8 mouse cellular contexts compared by ENCODE assay signal in genomic region chr10:80856267-80856666, GRCm38 (mm10). TPM values are rescaled to one million over a fixed set of nuclear protein-coding genes. Genes with fewer than 3 reads are reported as not detected.
DNase-seq lines count a peak whose midpoint lies in the region; ATAC-seq lines count a peak whose summit lies in the region.

No protein-coding gene starts in this region.

- H3K27ac ChIP-seq in lung, embryonic 15.5 days = no peak overlapping the region
- H3K27ac ChIP-seq in brown adipose tissue, adult 24 weeks (replicated peaks; ENCODE audit: low read depth, low read length) = no peak overlapping the region
- H3K27ac ChIP-seq in heart, embryonic 12.5 days (ENCODE audit: poor library complexity, severe bottlenecking) = peak overlapping the region; percentile 37; the same call in 1 of the 2 replicates
- H3K27ac ChIP-seq in liver, embryonic 12.5 days = peak overlapping the region; percentile 99
- H3K27ac ChIP-seq in stomach, embryonic 14.5 days (ENCODE audit: low read length) = no peak overlapping the region

- no peak for ATAC-seq in lung, embryonic 15.5 days (ENCODE audit: borderline replicate concordance, extremely low read depth, low FRiP score, low TSS enrichment)
- ATAC-seq in heart, embryonic 12.5 days (ENCODE audit: insufficient number of reproducible peaks, low FRiP score) = no peak
- ATAC-seq in liver, embryonic 12.5 days = no peak
- ATAC-seq in stomach, embryonic 14.5 days (ENCODE audit: insufficient number of reproducible peaks, insufficient read depth, low FRiP score, low read depth) = no peak

- H3K36me3 ChIP-seq in lung, embryonic 15.5 days = peaks cover 18% of the 10 kb centered on the region
- peaks cover 20% of the 10 kb centered on the region for H3K36me3 ChIP-seq in heart, embryonic 12.5 days
- peaks cover 43% of the 10 kb centered on the region for H3K36me3 ChIP-seq in liver, embryonic 12.5 days
- peaks cover 20% of the 10 kb centered on the region for H3K36me3 ChIP-seq in stomach, embryonic 14.5 days (ENCODE audit: control insufficient read depth, insufficient read depth, low read length)

- H3K4me2 ChIP-seq in lung, embryonic 15.5 days = peak overlapping the region; percentile 99
- H3K4me2 ChIP-seq in heart, embryonic 12.5 days = peak overlapping the region; percentile 100
- H3K4me2 ChIP-seq in liver, embryonic 12.5 days = peak overlapping the region; percentile 93
- peak overlapping the region; percentile 97; the same call in 1 of the 2 replicates for H3K4me2 ChIP-seq in stomach, embryonic 14.5 days (replicated peaks; ENCODE audit: low read depth, low read length)

- DNase-seq in lung, postnatal 25 days (ENCODE audit: low spot score) = no peak
- DNase-seq in cerebellum, postnatal 36 days = no peak
- no peak for DNase-seq in c-Kit-positive CD71-positive TER-119-positive erythroid progenitor cells, embryonic 14.5 days (ENCODE audit: low spot score)

- H3K9me3 ChIP-seq in lung, embryonic 15.5 days = no peaks in the 10 kb centered on the region
- H3K9me3 ChIP-seq in heart, embryonic 12.5 days (replicated peaks) = no peaks in the 10 kb centered on the region
- H3K9me3 ChIP-seq in liver, embryonic 12.5 days (replicated peaks) = no peaks in the 10 kb centered on the region
- H3K9me3 ChIP-seq in stomach, embryonic 14.5 days (ENCODE audit: control insufficient read depth, low read depth, low read length) = no peaks in the 10 kb centered on the region

- no peaks in the 10 kb centered on the region for H3K27me3 ChIP-seq in lung, embryonic 15.5 days
- H3K27me3 ChIP-seq in heart, embryonic 12.5 days (replicated peaks) = no peaks in the 10 kb centered on the region
- no peaks in the 10 kb centered on the region for H3K27me3 ChIP-seq in liver, embryonic 12.5 days (replicated peaks)
- H3K27me3 ChIP-seq in stomach, embryonic 14.5 days (ENCODE audit: control insufficient read depth, insufficient read depth, low read length) = no peaks in the 10 kb centered on the region

- peak overlapping the region; percentile 78 for H3K4me3 ChIP-seq in lung, embryonic 15.5 days
- H3K4me3 ChIP-seq in brown adipose tissue, adult 24 weeks (ENCODE audit: insufficient read depth, low read depth, low read length) = 0 out of 2 replicates have a peak overlapping the region, but pooled peaks have one; percentile 2
- H3K4me3 ChIP-seq in heart, embryonic 12.5 days = peak overlapping the region; percentile 98
- H3K4me3 ChIP-seq in liver, embryonic 12.5 days = peak overlapping the region; percentile 91
- peak overlapping the region; percentile 75; the same call in 1 of the 2 replicates for H3K4me3 ChIP-seq in stomach, embryonic 14.5 days (ENCODE audit: low read depth, low read length)

- peaks cover 43% of the 10 kb centered on the region for H3K4me1 ChIP-seq in lung, embryonic 15.5 days
- peaks cover 6% of the 10 kb centered on the region for H3K4me1 ChIP-seq in brown adipose tissue, adult 24 weeks (ENCODE audit: control insufficient read depth, insufficient read depth, insufficient read length, low read length)
- peaks cover 28% of the 10 kb centered on the region for H3K4me1 ChIP-seq in heart, embryonic 12.5 days (replicated peaks)
- peaks cover 82% of the 10 kb centered on the region for H3K4me1 ChIP-seq in liver, embryonic 12.5 days
- peaks cover 21% of the 10 kb centered on the region for H3K4me1 ChIP-seq in stomach, embryonic 14.5 days (ENCODE audit: control insufficient read depth, insufficient read depth, low read length)

- 39% methylated on average over 3 of the region's 3 CpGs for WGBS in lung, embryonic 15.5 days
- 62% methylated on average over 3 of the region's 3 CpGs for WGBS in heart, embryonic 12.5 days
- 33% methylated on average over 3 of the region's 3 CpGs for WGBS in liver, embryonic 12.5 days (ENCODE audit: insufficient replicate concordance)
- WGBS in stomach, embryonic 14.5 days = 57% methylated on average over 3 of the region's 3 CpGs

- H3K9ac ChIP-seq in lung, embryonic 15.5 days = peak overlapping the region; percentile 79
- H3K9ac ChIP-seq in heart, embryonic 12.5 days = peak overlapping the region; percentile 21; the same call in 1 of the 2 replicates
- peak overlapping the region; percentile 97 for H3K9ac ChIP-seq in liver, embryonic 12.5 days
- H3K9ac ChIP-seq in stomach, embryonic 14.5 days (replicated peaks; ENCODE audit: low read depth, low read length) = 0 out of 2 replicates have a peak overlapping the region, but pooled peaks have one; percentile 70

RNA-seq across cellular contexts. Expression of gene Sppl2b, which starts 1.2 kb away (rescaled TPM):
- 39.1 and 40.8 TPM in 2 replicates for polyA plus RNA-seq in lung, embryonic 15.5 days (2015; fragmentation: Nextera tagmentation; extraction: Ambion mirVana)
- polyA plus RNA-seq in brown adipose tissue, adult 24 weeks (2012; ENCODE audit: insufficient read depth, insufficient read length, missing spikeins) = 8.7 and 14.0 TPM in 2 replicates
- polyA plus RNA-seq in heart, embryonic 12.5 days (2016; fragmentation: Nextera tagmentation; extraction: Ambion mirVana) = 34.8 and 35.2 TPM in 2 replicates
- polyA plus RNA-seq in liver, embryonic 12.5 days (2016; fragmentation: Nextera tagmentation; extraction: Ambion mirVana) = 66.1 and 70.5 TPM in 2 replicates
- 31.9 and 33.0 TPM in 2 replicates for polyA plus RNA-seq in stomach, embryonic 14.5 days (2014; fragmentation: Nextera tagmentation; extraction: Ambion mirVana)

RNA-seq across cellular contexts. Expression of gene Lsm7, which starts 1.3 kb away (rescaled TPM):
- 254 and 281 TPM in 2 replicates for polyA plus RNA-seq in lung, embryonic 15.5 days (2015; fragmentation: Nextera tagmentation; extraction: Ambion mirVana)
- polyA plus RNA-seq in brown adipose tissue, adult 24 weeks (2012; ENCODE audit: insufficient read depth, insufficient read length, missing spikeins) = 55.6 and 61.3 TPM in 2 replicates
- polyA plus RNA-seq in heart, embryonic 12.5 days (2016; fragmentation: Nextera tagmentation; extraction: Ambion mirVana) = 177 and 182 TPM in 2 replicates
- 235 and 245 TPM in 2 replicates for polyA plus RNA-seq in liver, embryonic 12.5 days (2016; fragmentation: Nextera tagmentation; extraction: Ambion mirVana)
- polyA plus RNA-seq in stomach, embryonic 14.5 days (2014; fragmentation: Nextera tagmentation; extraction: Ambion mirVana) = 321 and 361 TPM in 2 replicates

RNA-seq across cellular contexts. Expression of gene Lingo3, which starts 12.4 kb away (rescaled TPM):
- 0.05 and 0.31 TPM in 2 replicates for polyA plus RNA-seq in lung, embryonic 15.5 days (2015; fragmentation: Nextera tagmentation; extraction: Ambion mirVana)
- polyA plus RNA-seq in brown adipose tissue, adult 24 weeks (2012; ENCODE audit: insufficient read depth, insufficient read length, missing spikeins) = not detected in 2 replicates
- 0.46 and 0.54 TPM in 2 replicates for polyA plus RNA-seq in heart, embryonic 12.5 days (2016; fragmentation: Nextera tagmentation; extraction: Ambion mirVana)
- not detected in 2 replicates for polyA plus RNA-seq in liver, embryonic 12.5 days (2016; fragmentation: Nextera tagmentation; extraction: Ambion mirVana)
- 0.07 and 0.23 TPM in 2 replicates for polyA plus RNA-seq in stomach, embryonic 14.5 days (2014; fragmentation: Nextera tagmentation; extraction: Ambion mirVana)

RNA-seq across cellular contexts. Expression of gene Tmprss9, which starts 15.4 kb away (rescaled TPM):
- not detected in 2 replicates for polyA plus RNA-seq in lung, embryonic 15.5 days (2015; fragmentation: Nextera tagmentation; extraction: Ambion mirVana)
- not detected in 2 replicates for polyA plus RNA-seq in brown adipose tissue, adult 24 weeks (2012; ENCODE audit: insufficient read depth, insufficient read length, missing spikeins)
- not detected in 2 replicates for polyA plus RNA-seq in heart, embryonic 12.5 days (2016; fragmentation: Nextera tagmentation; extraction: Ambion mirVana)
- polyA plus RNA-seq in liver, embryonic 12.5 days (2016; fragmentation: Nextera tagmentation; extraction: Ambion mirVana) = 0.04 and 0.05 TPM in 2 replicates
- polyA plus RNA-seq in stomach, embryonic 14.5 days (2014; fragmentation: Nextera tagmentation; extraction: Ambion mirVana) = 0.07 TPM in 1 of 2 replicates, not detected in the other

RNA-seq across cellular contexts. Expression of gene Oaz1, which starts 29.8 kb away (rescaled TPM):
- polyA plus RNA-seq in lung, embryonic 15.5 days (2015; fragmentation: Nextera tagmentation; extraction: Ambion mirVana) = 1,965 and 1,985 TPM in 2 replicates
- polyA plus RNA-seq in brown adipose tissue, adult 24 weeks (2012; ENCODE audit: insufficient read depth, insufficient read length, missing spikeins) = 447 and 892 TPM in 2 replicates
- 1,577 and 1,597 TPM in 2 replicates for polyA plus RNA-seq in heart, embryonic 12.5 days (2016; fragmentation: Nextera tagmentation; extraction: Ambion mirVana)
- polyA plus RNA-seq in liver, embryonic 12.5 days (2016; fragmentation: Nextera tagmentation; extraction: Ambion mirVana) = 1,528 and 1,635 TPM in 2 replicates
- polyA plus RNA-seq in stomach, embryonic 14.5 days (2014; fragmentation: Nextera tagmentation; extraction: Ambion mirVana) = 1,724 and 1,898 TPM in 2 replicates

Comparison
In these comparisons a context has a peak if more than half of its experiments do, and no peak if none do; other contexts are left out.
1. H3K27ac ChIP-seq: peak in heart, embryonic 12.5 days (single experiment) and liver, embryonic 12.5 days (single experiment); none in lung, embryonic 15.5 days (single experiment), brown adipose tissue, adult 24 weeks (single experiment) and stomach, embryonic 14.5 days (single experiment).
2. H3K4me3 ChIP-seq: peak in every context shown above with its lines; median percentile 98 in heart, embryonic 12.5 days; 91 in liver, embryonic 12.5 days; 78 in lung, embryonic 15.5 days; 75 in stomach, embryonic 14.5 days; 2 in brown adipose tissue, adult 24 weeks.
3. H3K9ac ChIP-seq: peak in every context shown above with its lines; median percentile 97 in liver, embryonic 12.5 days; 79 in lung, embryonic 15.5 days; 70 in stomach, embryonic 14.5 days; 21 in heart, embryonic 12.5 days.
4. Peak in every context shown above with its lines, with median percentiles within 50 percentile points of each other: H3K4me2 ChIP-seq.